Mouse (Mus musculus): ENCODE measurements around the gene Ormdl3. TPM values are rescaled to one million over a fixed set of nuclear protein-coding genes. Genes with fewer than 3 reads are reported as not detected.
A peak's percentile ranks its signal among the peaks of the same experiment; 100 is the strongest.

Gene Ormdl3
- polyA plus RNA-seq, 1 experiment from 2014 or later = 11.3 TPM

DNA sequence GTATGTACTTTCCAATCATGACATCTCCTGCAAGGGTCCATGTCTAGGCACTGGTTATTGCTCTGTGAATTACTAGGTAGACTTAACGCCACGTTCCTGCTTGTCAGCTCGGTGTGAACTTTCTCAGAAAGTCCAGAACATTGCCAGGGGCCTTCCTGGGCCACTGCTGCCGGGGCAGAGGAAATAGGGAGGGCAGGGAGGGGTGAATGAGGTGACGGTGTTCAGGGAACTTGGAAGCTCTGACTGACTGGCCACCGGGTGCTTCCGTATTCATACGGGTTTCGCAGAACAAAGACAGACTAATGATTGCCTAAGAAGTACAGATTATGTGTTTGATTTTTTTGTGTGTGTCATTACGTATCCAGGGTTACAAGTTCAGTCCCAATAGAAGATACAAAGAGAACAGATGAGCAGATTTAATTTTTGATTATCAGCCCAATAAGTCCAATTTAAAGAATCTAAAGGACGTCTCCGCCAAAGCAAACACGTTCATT lies 23.2 kb downstream of the Ormdl3 start:
- no peaks in the 10 kb centered on the region for H3K36me3 ChIP-seq (ENCODE audit: control insufficient read depth, insufficient read depth, low read length)
- no peak overlapping the region for H3K4me2 ChIP-seq (ENCODE audit: low read length)
- 73% methylated on average over 13 of the region's 13 CpGs for WGBS
- no peaks in the 10 kb centered on the region for H3K9me3 ChIP-seq (ENCODE audit: control insufficient read depth, low read length)
- no peak for ATAC-seq (ENCODE audit: insufficient number of reproducible peaks, insufficient read depth, low FRiP score, low read depth)
- H3K4me3 ChIP-seq (ENCODE audit: control insufficient read depth in 1 of 2, insufficient read depth in 1 of 2, low read depth in 1 of 2, low read length in 2 of 2) = no peak overlapping the region
- peaks cover 7 to 15% of the 10 kb centered on the region in 2 experiments; a peak in 3 of 4 replicates for H3K4me1 ChIP-seq (ENCODE audit: control insufficient read depth in 2 of 2, insufficient read depth in 2 of 2, low read length in 2 of 2)
- H3K27ac ChIP-seq (replicated peaks in 1 of 2; ENCODE audit: control insufficient read depth in 1 of 2, insufficient read depth in 1 of 2, low read depth in 2 of 2, low read length in 2 of 2) = no peak overlapping the region
- H3K27me3 ChIP-seq (ENCODE audit: control insufficient read depth, insufficient read depth, low read length) = no peaks in the 10 kb centered on the region
- H3K9ac ChIP-seq (ENCODE audit: low read length) = no peak overlapping the region

- H3K4me3 ChIP-seq (ENCODE audit: control insufficient read depth in 1 of 2, insufficient read depth in 1 of 2, low read depth in 1 of 2, low read length in 2 of 2) = no peak overlapping the region
- peaks cover 7 to 15% of the 10 kb centered on the region in 2 experiments; a peak in 3 of 4 replicates for H3K4me1 ChIP-seq (ENCODE audit: control insufficient read depth in 2 of 2, insufficient read depth in 2 of 2, low read length in 2 of 2)
- no peak overlapping the region for H3K27ac ChIP-seq (replicated peaks in 1 of 2; ENCODE audit: control insufficient read depth in 1 of 2, insufficient read depth in 1 of 2, low read depth in 2 of 2, low read length in 2 of 2)
- H3K4me2 ChIP-seq (ENCODE audit: low read length) = no peak overlapping the region
- H3K36me3 ChIP-seq (ENCODE audit: control insufficient read depth, insufficient read depth, low read length) = no peaks in the 10 kb centered on the region
- H3K9ac ChIP-seq (ENCODE audit: low read length) = no peak overlapping the region
- WGBS = 80% methylated on average over 3 of the region's 3 CpGs
- no peaks in the 10 kb centered on the region for H3K27me3 ChIP-seq (ENCODE audit: control insufficient read depth, insufficient read depth, low read length)
- no peaks in the 10 kb centered on the region for H3K9me3 ChIP-seq (ENCODE audit: control insufficient read depth, low read length)
- ATAC-seq (ENCODE audit: insufficient number of reproducible peaks, insufficient read depth, low FRiP score, low read depth) = no peak
Observed at GRCm38 (mm10) chr11:98563025-98563424, 24.1 kb downstream of the Ormdl3 start.

DNA sequence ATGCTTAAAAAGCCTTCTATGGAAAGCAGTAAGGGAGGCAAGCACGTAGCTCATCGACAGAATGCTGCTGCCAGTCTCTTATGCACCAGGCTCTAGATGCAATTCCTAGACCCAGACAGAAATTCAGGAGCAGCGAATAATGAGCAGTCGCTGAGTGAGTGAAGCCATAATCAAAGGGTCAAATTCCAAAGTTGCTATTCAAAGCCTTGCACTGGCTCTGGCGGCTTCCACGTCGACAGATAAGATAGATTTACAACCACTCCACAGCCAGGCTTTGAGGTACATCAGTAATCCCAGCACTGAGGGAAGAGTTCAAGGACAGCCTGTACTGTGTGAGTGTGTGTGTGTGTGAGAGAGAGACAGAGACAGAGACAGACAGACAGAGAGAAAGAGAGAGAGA lies 26.2 kb downstream of the Ormdl3 start:
- WGBS = 7% methylated on average over 7 of the region's 7 CpGs
- Histone ChIP-seq H3K4me1 (ENCODE audit: control insufficient read depth in 2 of 2, insufficient read depth in 2 of 2, low read length in 2 of 2) (peaks cover 7 to 15% of the 10 kb centered on the region in 2 experiments; a peak in 3 of 4 replicates), H3K27ac (replicated peaks in 1 of 2; ENCODE audit: control insufficient read depth in 1 of 2, insufficient read depth in 1 of 2, low read depth in 2 of 2, low read length in 2 of 2) (peak overlapping the region in 1 of 2 experiments; percentile 26; a peak in 1 of 4 replicates), H3K4me2 (ENCODE audit: low read length) (peak overlapping the region; percentile 4; the same call in 1 of the 2 replicates), H3K36me3 (ENCODE audit: control insufficient read depth, insufficient read depth, low read length) (no peaks in the 10 kb centered on the region), H3K9ac (ENCODE audit: low read length) (no peak overlapping the region), H3K9me3 (ENCODE audit: control insufficient read depth, low read length) (no peaks in the 10 kb centered on the region), H3K27me3 (ENCODE audit: control insufficient read depth, insufficient read depth, low read length) (no peaks in the 10 kb centered on the region), H3K4me3 (ENCODE audit: control insufficient read depth in 1 of 2, insufficient read depth in 1 of 2, low read depth in 1 of 2, low read length in 2 of 2) (no peak overlapping the region)
- ATAC-seq (ENCODE audit: insufficient number of reproducible peaks, insufficient read depth, low FRiP score, low read depth) = no peak

GRCm38 (mm10) chr11:98555124-98555700 lies 32.0 kb downstream of the Ormdl3 start:
- Histone ChIP-seq H3K4me1 (ENCODE audit: control insufficient read depth in 2 of 2, insufficient read depth in 2 of 2, low read length in 2 of 2) (peaks cover 6 to 10% of the 10 kb centered on the region in 2 experiments; a peak in 3 of 4 replicates), H3K9ac (ENCODE audit: low read length) (no peak overlapping the region), H3K27ac (replicated peaks in 1 of 2; ENCODE audit: control insufficient read depth in 1 of 2, insufficient read depth in 1 of 2, low read depth in 2 of 2, low read length in 2 of 2) (no peak overlapping the region), H3K27me3 (ENCODE audit: control insufficient read depth, insufficient read depth, low read length) (0 out of 2 replicates have a peak, but pooled peaks cover 4% of the 10 kb centered on the region), H3K36me3 (ENCODE audit: control insufficient read depth, insufficient read depth, low read length) (no peaks in the 10 kb centered on the region), H3K4me3 (ENCODE audit: control insufficient read depth in 1 of 2, insufficient read depth in 1 of 2, low read depth in 1 of 2, low read length in 2 of 2) (no peak overlapping the region), H3K4me2 (ENCODE audit: low read length) (no peak overlapping the region), H3K9me3 (ENCODE audit: control insufficient read depth, low read length) (no peaks in the 10 kb centered on the region)
- WGBS = 71% methylated on average over 12 of the region's 12 CpGs
- ATAC-seq (ENCODE audit: insufficient number of reproducible peaks, insufficient read depth, low FRiP score, low read depth) = no peak

GRCm38 (mm10) chr11:98553966-98554365 lies 33.2 kb downstream of the Ormdl3 start:
- Histone ChIP-seq H3K36me3 (ENCODE audit: control insufficient read depth, insufficient read depth, low read length) (no peaks in the 10 kb centered on the region), H3K4me3 (ENCODE audit: control insufficient read depth in 1 of 2, insufficient read depth in 1 of 2, low read depth in 1 of 2, low read length in 2 of 2) (no peak overlapping the region), H3K4me2 (ENCODE audit: low read length) (no peak overlapping the region), H3K4me1 (ENCODE audit: control insufficient read depth in 2 of 2, insufficient read depth in 2 of 2, low read length in 2 of 2) (peaks cover 6 to 10% of the 10 kb centered on the region in 2 experiments; a peak in 3 of 4 replicates), H3K27ac (replicated peaks in 1 of 2; ENCODE audit: control insufficient read depth in 1 of 2, insufficient read depth in 1 of 2, low read depth in 2 of 2, low read length in 2 of 2) (no peak overlapping the region), H3K9me3 (ENCODE audit: control insufficient read depth, low read length) (no peaks in the 10 kb centered on the region), H3K9ac (ENCODE audit: low read length) (no peak overlapping the region), H3K27me3 (ENCODE audit: control insufficient read depth, insufficient read depth, low read length) (peaks cover 16% of the 10 kb centered on the region)
- 86% methylated on average over 4 of the region's 4 CpGs for WGBS
- no peak for ATAC-seq (ENCODE audit: insufficient number of reproducible peaks, insufficient read depth, low FRiP score, low read depth)

GRCm38 (mm10) chr11:98550975-98551828 lies 36.0 kb downstream of the Ormdl3 start, which contains the start of gene Zpbp2:
Zpbp2 (plus strand) TSS chr11:98551097.
- H3K9ac ChIP-seq (ENCODE audit: low read length) = peak within 1 kb of the TSS; percentile 72
- peaks cover 43% of the 10 kb centered on the region for H3K27me3 ChIP-seq (ENCODE audit: control insufficient read depth, insufficient read depth, low read length)
- peaks cover 6 to 10% of the 10 kb centered on the region in 2 experiments; a peak in 3 of 4 replicates for H3K4me1 ChIP-seq (ENCODE audit: control insufficient read depth in 2 of 2, insufficient read depth in 2 of 2, low read length in 2 of 2)
- peak within 1 kb of the TSS; percentile 86 for H3K4me2 ChIP-seq (ENCODE audit: low read length)
- ATAC-seq (ENCODE audit: insufficient number of reproducible peaks, insufficient read depth, low FRiP score, low read depth) = peak; percentile 94
- no peaks in the 10 kb centered on the region for H3K36me3 ChIP-seq (ENCODE audit: control insufficient read depth, insufficient read depth, low read length)
- peak within 1 kb of the TSS; percentile 75 to 78 for H3K27ac ChIP-seq (replicated peaks in 1 of 2; ENCODE audit: control insufficient read depth in 1 of 2, insufficient read depth in 1 of 2, low read depth in 2 of 2, low read length in 2 of 2)
- no peaks in the 10 kb centered on the region for H3K9me3 ChIP-seq (ENCODE audit: control insufficient read depth, low read length)
- 1% methylated on average over 51 of the region's 51 CpGs for WGBS
- peak within 1 kb of the TSS; percentile 82 to 96 for H3K4me3 ChIP-seq (ENCODE audit: control insufficient read depth in 1 of 2, insufficient read depth in 1 of 2, low read depth in 1 of 2, low read length in 2 of 2)

DNA sequence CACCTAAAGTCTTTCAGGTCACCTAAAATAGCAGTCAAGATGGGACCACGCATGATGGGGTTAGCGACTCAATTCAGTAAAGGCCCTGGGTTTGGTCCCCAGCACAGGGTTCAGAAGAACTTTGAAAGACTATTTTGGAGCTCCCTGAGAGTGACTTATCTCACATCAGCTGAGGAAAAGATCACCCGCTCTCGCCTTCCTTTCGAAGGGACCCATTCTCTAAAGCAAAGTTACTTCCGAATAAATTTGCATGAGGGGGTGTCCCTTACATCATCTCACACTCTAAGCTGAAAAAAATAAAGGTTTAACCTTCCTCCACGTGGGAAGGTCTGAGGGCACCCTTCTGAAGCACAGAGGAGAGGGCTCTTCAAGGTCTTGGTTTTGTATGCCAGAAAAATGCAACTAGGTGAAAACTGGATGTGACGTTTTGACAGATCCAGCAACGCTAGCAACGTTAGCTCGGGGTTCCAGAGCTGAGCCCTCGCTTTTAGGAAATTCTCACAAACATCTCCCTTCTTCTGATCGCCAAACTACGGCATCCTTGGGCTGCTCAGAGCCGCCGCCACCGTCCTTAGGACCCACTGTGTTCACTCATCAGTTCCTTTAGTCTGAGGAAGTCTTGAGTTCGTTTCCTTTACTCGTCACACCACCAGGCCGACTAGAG lies 36.7 kb downstream of the Ormdl3 start:
- Histone ChIP-seq H3K27ac (replicated peaks in 1 of 2; ENCODE audit: control insufficient read depth in 1 of 2, insufficient read depth in 1 of 2, low read depth in 2 of 2, low read length in 2 of 2) (no peak overlapping the region), H3K4me1 (ENCODE audit: control insufficient read depth in 2 of 2, insufficient read depth in 2 of 2, low read length in 2 of 2) (peaks cover 6 to 11% of the 10 kb centered on the region in 2 experiments; a peak in 3 of 4 replicates), H3K4me2 (ENCODE audit: low read length) (peak overlapping the region; percentile 86), H3K9ac (ENCODE audit: low read length) (peak overlapping the region; percentile 56), H3K27me3 (ENCODE audit: control insufficient read depth, insufficient read depth, low read length) (peaks cover 51% of the 10 kb centered on the region), H3K4me3 (ENCODE audit: control insufficient read depth in 1 of 2, insufficient read depth in 1 of 2, low read depth in 1 of 2, low read length in 2 of 2) (peak overlapping the region; percentile 82 to 96), H3K36me3 (ENCODE audit: control insufficient read depth, insufficient read depth, low read length) (no peaks in the 10 kb centered on the region), H3K9me3 (ENCODE audit: control insufficient read depth, low read length) (no peaks in the 10 kb centered on the region)
- ATAC-seq (ENCODE audit: insufficient number of reproducible peaks, insufficient read depth, low FRiP score, low read depth) = no peak
- WGBS = 18% methylated on average over 20 of the region's 20 CpGs

Data from heart, embryonic 14.5 days (tissue).